Mouse (Mus musculus) myocyte (in vitro differentiated cells): Measurements from ENCODE around the gene Slc7a7. TPM values are rescaled to one million over a fixed set of nuclear protein-coding genes. Genes with fewer than 3 reads are reported as not detected.

ENCODE experiments used
- H3K27me3 ChIP-seq: one replicate; pipeline ENCODE4 v1.6.1; 2011; ENCODE audit not compliant: control insufficient read depth, insufficient read depth, insufficient read length
- H3K36me3 ChIP-seq: one replicate; pipeline ENCODE4 v1.6.1; 2011; ENCODE audit not compliant: control insufficient read depth, insufficient read depth
- H3K4me2 ChIP-seq: one replicate; pipeline ENCODE4 v1.6.1; 2011; ENCODE audit warnings: low read depth, control low read depth
- H3K4me3 ChIP-seq: one replicate; pipeline ENCODE4 v1.5.1; 2011; ENCODE audit warnings: mild to moderate bottlenecking, control low read depth, moderate library complexity
- H3K79me2 ChIP-seq: one replicate; pipeline ENCODE4 v1.6.1; 2011; ENCODE audit not compliant: control insufficient read depth, insufficient read depth
- H3ac ChIP-seq: one replicate; pipeline ENCODE4 v1.6.1; 2011; ENCODE audit not compliant: control insufficient read depth, insufficient read length
- CEBPB ChIP-seq: IDR thresholded peaks from 2 replicates; pipeline ENCODE4 v1.6.1; 2011; ENCODE audit warnings: mild to moderate bottlenecking, moderate library complexity; ENCODE audit not compliant: poor library complexity, insufficient read depth, severe bottlenecking
- E2F4 ChIP-seq: IDR thresholded peaks from one replicate; pipeline ENCODE4 v1.6.1; 2011; ENCODE audit warnings: mild to moderate bottlenecking, control low read depth, moderate library complexity; ENCODE audit not compliant: insufficient read depth
- MAX ChIP-seq: IDR thresholded peaks from one replicate; pipeline ENCODE4 v1.6.1; 2011; ENCODE audit warnings: low read depth, mild to moderate bottlenecking, control low read depth
- MYOD1 ChIP-seq, 3 experiments: IDR thresholded peaks; one replicate each; pipeline ENCODE4 v1.6.1; 2011; ENCODE audit warnings: control low read depth in 2 of 3, low read depth in 2 of 3, mild to moderate bottlenecking in 2 of 3, moderate library complexity in 1 of 3; ENCODE audit not compliant: insufficient read length in 2 of 3, control insufficient read depth in 1 of 3
- MYOG ChIP-seq, 3 experiments: IDR thresholded peaks; one replicate each; pipeline ENCODE4 v1.6.1; 2011; ENCODE audit warnings: control low read depth in 2 of 3, low read depth in 2 of 3, mild to moderate bottlenecking in 2 of 3; ENCODE audit not compliant: insufficient read length in 2 of 3, control insufficient read depth in 1 of 3, insufficient read depth in 1 of 3
- POLR2A ChIP-seq: IDR thresholded peaks from one replicate; pipeline ENCODE4 v1.6.1; 2011; ENCODE audit warnings: low read depth, mild to moderate bottlenecking, control low read depth, moderate library complexity; ENCODE audit not compliant: insufficient read length
- POLR2AphosphoS2 ChIP-seq: IDR thresholded peaks from one replicate; pipeline ENCODE4 v1.6.1; 2011; ENCODE audit warnings: low read depth, control low read depth; ENCODE audit not compliant: insufficient read length
- REST ChIP-seq: IDR thresholded peaks from one replicate; pipeline ENCODE4 v1.6.1; 2011; ENCODE audit warnings: mild to moderate bottlenecking, control low read depth, moderate library complexity; ENCODE audit not compliant: insufficient read depth, insufficient read length
- SRF ChIP-seq: IDR thresholded peaks from one replicate; pipeline ENCODE4 v1.6.1; 2011; ENCODE audit warnings: low read depth; ENCODE audit not compliant: control insufficient read depth, insufficient read length
- TCF12 ChIP-seq: IDR thresholded peaks from one replicate; pipeline ENCODE4 v1.6.1; 2011; ENCODE audit warnings: mild to moderate bottlenecking, control low read depth; ENCODE audit not compliant: poor library complexity, insufficient read depth, severe bottlenecking
- TCF3 ChIP-seq: IDR thresholded peaks from one replicate; pipeline ENCODE4 v1.6.1; 2011; ENCODE audit warnings: low read depth, control low read depth; ENCODE audit not compliant: insufficient read length
- USF1 ChIP-seq: IDR thresholded peaks from one replicate; pipeline ENCODE4 v1.6.1; 2011; ENCODE audit warnings: low read depth, mild to moderate bottlenecking, control low read depth, moderate library complexity
- polyA plus RNA-seq: library from polyadenylated mRNA; unstranded; fragments of >200 nt; fragmentation: generic; extraction: Trizol; gene quantifications from one replicate; pipeline ENCODE4 v1.2.1, GENCODE M21; 2012; ENCODE audit warnings: missing spikeins

The Slc7a7 gene
- polyA plus RNA-seq, 1 experiment: 6.8 TPM

- Histone ChIP-seq H3K4me2 (no peak overlapping the region), H3K79me2 (no peaks in the 10 kb centered on the region), H3K4me3 (no peak overlapping the region), H3ac (no peak overlapping the region), H3K27me3 (no peaks in the 10 kb centered on the region), H3K36me3 (peaks cover 19% of the 10 kb centered on the region)
- TF ChIP-seq POLR2A: no peak
- TF ChIP-seq POLR2AphosphoS2: peak; percentile 11
These were observed 50.0 kb downstream of the Slc7a7 start for GRCm38 (mm10) chr14:54367429-54368060.

- Histone ChIP-seq H3K36me3 (peaks cover 19% of the 10 kb centered on the region), H3K27me3 (no peaks in the 10 kb centered on the region), H3K79me2 (peaks cover under 1% of the 10 kb centered on the region), H3K4me3 (no peak overlapping the region), H3K4me2 (no peak overlapping the region), H3ac (no peak overlapping the region)
- TF ChIP-seq POLR2A (no peak), MAX (no peak), MYOG (IDR thresholded peaks at IDR 0.05; ENCODE audit: control insufficient read depth in 1 of 3, insufficient read depth in 1 of 3, insufficient read length in 2 of 3, low read depth in 2 of 3) (no peak), REST (no peak), SRF (no peak), TCF3 (no peak), E2F4 (no peak), POLR2AphosphoS2 (no peak), MYOD1 (IDR thresholded peaks at IDR 0.05; ENCODE audit: control insufficient read depth in 1 of 3, insufficient read length in 2 of 3, low read depth in 2 of 3) (no peak), USF1 (no peak), TCF12 (no peak)
These were observed 51.0 kb downstream of the Slc7a7 start for GRCm38 (mm10) chr14:54366581-54366980.

- H3K36me3 ChIP-seq: peaks cover 19% of the 10 kb centered on the region
- H3K4me3 ChIP-seq: no peak overlapping the region
- H3K4me2 ChIP-seq: no peak overlapping the region
- H3K79me2 ChIP-seq: peaks cover 5% of the 10 kb centered on the region
- H3K27me3 ChIP-seq: no peaks in the 10 kb centered on the region
- TF ChIP-seq SRF (no peak), MYOD1 (IDR thresholded peaks at IDR 0.05; ENCODE audit: control insufficient read depth in 1 of 3, insufficient read length in 2 of 3, low read depth in 2 of 3) (no peak), USF1 (no peak), POLR2A (no peak), MAX (no peak), CEBPB (no peak)
- H3ac ChIP-seq: no peak overlapping the region
These were observed 52.4 kb downstream of the Slc7a7 start for GRCm38 (mm10) chr14:54365026-54365645.

- Histone ChIP-seq H3K4me3 (no peak overlapping the region), H3K79me2 (peaks cover 5% of the 10 kb centered on the region), H3K36me3 (peaks cover 9% of the 10 kb centered on the region), H3ac (no peak overlapping the region), H3K4me2 (no peak overlapping the region), H3K27me3 (no peaks in the 10 kb centered on the region)
- TF ChIP-seq SRF: no peak
- no peak for TF ChIP-seq MYOD1 (IDR thresholded peaks at IDR 0.05; ENCODE audit: control insufficient read depth in 1 of 3, insufficient read length in 2 of 3, low read depth in 2 of 3)
- no peak for TF ChIP-seq CEBPB
- no peak for TF ChIP-seq TCF3
- no peak for TF ChIP-seq E2F4
- no peak for TF ChIP-seq USF1
- TF ChIP-seq POLR2A: no peak
- no peak for TF ChIP-seq REST
- TF ChIP-seq MYOG (IDR thresholded peaks at IDR 0.05; ENCODE audit: control insufficient read depth in 1 of 3, insufficient read depth in 1 of 3, insufficient read length in 2 of 3, low read depth in 2 of 3): no peak
- no peak for TF ChIP-seq POLR2AphosphoS2
- no peak for TF ChIP-seq TCF12
- TF ChIP-seq MAX: no peak
These were observed 54.4 kb downstream of the Slc7a7 start for GRCm38 (mm10) chr14:54363156-54363555.

- peak within 1 kb of the TSS; percentile 97 for H3K4me2 ChIP-seq
- peak within 1 kb of the TSS; percentile 67 for H3ac ChIP-seq
- peaks cover 3% of the 10 kb centered on the region for H3K36me3 ChIP-seq
- H3K4me3 ChIP-seq: peak within 1 kb of the TSS; percentile 77
- TF ChIP-seq POLR2A: peak; percentile 76
- no peak for TF ChIP-seq MAX
- TF ChIP-seq SRF: peak; percentile 52
- no peak for TF ChIP-seq CEBPB
- TF ChIP-seq TCF12: no peak
- peak in 1 of 3 experiments; percentile 19 for TF ChIP-seq MYOG (IDR thresholded peaks at IDR 0.05; ENCODE audit: control insufficient read depth in 1 of 3, insufficient read depth in 1 of 3, insufficient read length in 2 of 3, low read depth in 2 of 3)
- TF ChIP-seq REST: peak; percentile 18
- peak; percentile 76 for TF ChIP-seq POLR2AphosphoS2
- no peak for TF ChIP-seq E2F4
- TF ChIP-seq TCF3: no peak
- H3K79me2 ChIP-seq: peaks cover 5% of the 10 kb centered on the region
- H3K27me3 ChIP-seq: no peaks in the 10 kb centered on the region
These were observed 56.8 kb downstream of the Slc7a7 start, which contains the start of gene Oxa1l for GRCm38 (mm10) chr14:54360577-54361340. Oxa1l (plus strand) TSS chr14:54360834.
